Mouse (Mus musculus) heart, postnatal 0 days (tissue): ENCODE results near the gene G6pc2. TPM values are rescaled to one million over a fixed set of nuclear protein-coding genes. Genes with fewer than 3 reads are reported as not detected.

Experiments
- ATAC-seq: fragments of 200-750 bp; cut with Nextera tagmentation; 2 replicates; pipeline ENCODE4 v1.8.0; 2017; ENCODE audit warnings: low read depth, moderate number of reproducible peaks, moderate library complexity; ENCODE audit not compliant: insufficient read depth
- DNase-seq: peaks from one replicate; pipeline ENCODE4 v3.0.0-alpha.2; 2016; ENCODE audit warnings: low spot score
- H3K27ac ChIP-seq: fragments of 300-500 bp; sonication (generic); 2 replicates; pipeline ENCODE4 v1.5.1; 2014; ENCODE audit warnings: low read depth, mild to moderate bottlenecking
- H3K27me3 ChIP-seq: fragments of 300-500 bp; sonication (generic); 2 replicates; pipeline ENCODE4 v1.6.1; 2014; ENCODE audit warnings: low read length, mixed read lengths; ENCODE audit not compliant: control insufficient read depth, insufficient read depth
- H3K36me3 ChIP-seq: fragments of 300-500 bp; sonication (generic); replicated peaks from 2 replicates; pipeline ENCODE4 v1.6.1; 2014; ENCODE audit warnings: low read length, mixed read lengths; ENCODE audit not compliant: control insufficient read depth, insufficient read depth
- H3K4me1 ChIP-seq: fragments of 300-500 bp; sonication (generic); 2 replicates; pipeline ENCODE4 v1.6.1; 2014; ENCODE audit warnings: antibody characterized with exemption; ENCODE audit not compliant: control insufficient read depth, insufficient read depth
- H3K4me2 ChIP-seq: fragments of 300-500 bp; sonication (generic); 2 replicates; pipeline ENCODE4 v1.6.1; 2014; ENCODE audit warnings: low read depth, mild to moderate bottlenecking, low read length, moderate library complexity
- H3K4me3 ChIP-seq: fragments of 300-500 bp; sonication (generic); 2 replicates; pipeline ENCODE4 v1.5.1; 2014; ENCODE audit warnings: low read depth, low read length
- H3K9ac ChIP-seq: fragments of 300-500 bp; sonication (generic); replicated peaks from 2 replicates; pipeline ENCODE4 v1.6.1; 2014; ENCODE audit warnings: low read depth, low read length, mixed read lengths
- H3K9me3 ChIP-seq: fragments of 300-500 bp; sonication (generic); replicated peaks from 2 replicates; pipeline ENCODE4 v1.6.1; 2016; ENCODE audit warnings: low read length; ENCODE audit not compliant: control insufficient read depth
- CTCF ChIP-seq: IDR thresholded peaks from 2 replicates; pipeline ENCODE4 v1.5.1; 2016; ENCODE audit warnings: antibody characterized with exemption, control low read depth, low read depth
- EP300 ChIP-seq: IDR thresholded peaks from 2 replicates; pipeline ENCODE4 v1.6.1; 2016; ENCODE audit warnings: antibody characterized with exemption, low read depth
- WGBS: fragments of 180-500 bp; shearing (Covaris S2); extraction: QIAGEN DNeasy Blood & Tissue Kit; methylation state at CpG from one replicate; pipeline ENCODE4 v1.1.7; 2014; 5-methylcytosine and 5-hydroxymethylcytosine counted together
- polyA plus RNA-seq: library from polyadenylated mRNA; unstranded; fragments of >200 nt; fragmentation: Nextera tagmentation; extraction: Ambion mirVana; gene quantifications from 2 replicates; pipeline ENCODE4 v1.2.1, GENCODE M21; 2015
- total RNA-seq: library from RNA; depleted of rRNA; stranded (reverse); fragments of >200 nt; gene quantifications from 2 replicates; pipeline ENCODE4 v1.2.3, GENCODE M21; 2014; ENCODE audit warnings: low replicate concordance; rRNA removed

Gene G6pc2
- total RNA-seq: not detected in 2 replicates
- not detected in 2 replicates for polyA plus RNA-seq

- no peak for TF ChIP-seq EP300
- TF ChIP-seq CTCF: no peak
- H3K4me3 ChIP-seq: no peak within 1 kb of the TSS
- DNase-seq: no peak
- H3K27ac ChIP-seq: no peak within 1 kb of the TSS
- no peak within 1 kb of the TSS for H3K4me2 ChIP-seq
- H3K27me3 ChIP-seq: no peaks in the 10 kb centered on the region
- H3K4me1 ChIP-seq: no peaks in the 10 kb centered on the region
- H3K36me3 ChIP-seq: no peaks in the 10 kb centered on the region
- H3K9ac ChIP-seq: no peak within 1 kb of the TSS
- no peaks in the 10 kb centered on the region for H3K9me3 ChIP-seq
- ATAC-seq: no peak
- WGBS: 78% methylated on average over 7 of the region's 7 CpGs
These were observed at the start of gene G6pc2 for GRCm38 (mm10) chr2:69210773-69211172. Gene G6pc2, plus strand, starts transcription at chr2:69211073.

DNA sequence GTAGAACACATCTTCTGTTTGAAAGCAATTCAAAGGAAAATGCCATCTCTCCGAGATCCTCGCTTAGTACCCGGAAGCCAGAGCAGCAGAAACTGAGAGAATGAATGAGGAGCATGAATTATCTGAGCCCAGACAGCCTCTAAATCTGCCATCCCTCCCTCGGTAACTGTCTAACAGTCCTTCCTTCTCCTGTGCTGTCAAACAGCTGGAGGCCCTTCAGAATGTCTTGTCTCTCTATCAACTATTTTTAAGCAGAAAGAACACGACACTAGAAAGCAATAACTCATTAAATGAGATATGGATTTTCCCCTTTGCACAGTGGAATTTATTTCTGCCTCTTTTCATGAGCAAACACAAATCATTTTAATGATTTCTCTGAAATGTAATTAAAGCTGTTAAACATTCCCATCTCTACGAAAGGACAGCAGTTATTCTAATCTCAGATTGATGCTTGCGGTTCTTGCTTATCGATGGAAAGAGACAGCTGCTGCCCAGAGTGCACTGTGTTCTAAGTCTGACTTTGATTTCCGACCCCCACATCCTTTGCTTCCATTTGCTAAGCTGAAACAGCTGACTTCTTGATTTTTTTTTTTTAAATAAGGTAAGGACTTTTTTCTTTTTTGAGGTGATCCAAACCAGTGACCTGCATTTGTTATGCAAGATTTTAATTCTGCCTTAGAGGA, 40.3 kb upstream of the G6pc2 start:
- Histone ChIP-seq H3K27me3 (no peaks in the 10 kb centered on the region), H3K27ac (no peak overlapping the region), H3K4me2 (no peak overlapping the region), H3K9ac (no peak overlapping the region), H3K9me3 (no peaks in the 10 kb centered on the region; the same call in 1 of the 2 replicates), H3K36me3 (0 out of 2 replicates have a peak, but pooled peaks cover 2% of the 10 kb centered on the region), H3K4me3 (no peak overlapping the region), H3K4me1 (no peaks in the 10 kb centered on the region)
- DNase-seq: no peak
- WGBS: 71% methylated on average over 9 of the region's 9 CpGs
- ATAC-seq: no peak
- TF ChIP-seq EP300 (no peak), CTCF (no peak)

- Histone ChIP-seq H3K9ac (no peak overlapping the region), H3K9me3 (no peaks in the 10 kb centered on the region; the same call in 1 of the 2 replicates), H3K4me2 (no peak overlapping the region), H3K4me1 (no peaks in the 10 kb centered on the region), H3K36me3 (0 out of 2 replicates have a peak, but pooled peaks cover 2% of the 10 kb centered on the region), H3K27me3 (no peaks in the 10 kb centered on the region), H3K27ac (no peak overlapping the region), H3K4me3 (no peak overlapping the region)
- no peak for TF ChIP-seq EP300
- no peak for TF ChIP-seq CTCF
- ATAC-seq (no peak), DNase-seq (no peak)
- WGBS: 79% methylated on average over 5 of the region's 5 CpGs
These were observed 35.6 kb upstream of the G6pc2 start for GRCm38 (mm10) chr2:69175296-69175695.

- Histone ChIP-seq H3K4me3 (no peak overlapping the region), H3K27ac (no peak overlapping the region), H3K9ac (no peak overlapping the region), H3K4me2 (no peak overlapping the region), H3K9me3 (no peaks in the 10 kb centered on the region), H3K27me3 (no peaks in the 10 kb centered on the region), H3K36me3 (0 out of 2 replicates have a peak, but pooled peaks cover 2% of the 10 kb centered on the region), H3K4me1 (no peaks in the 10 kb centered on the region)
- TF ChIP-seq CTCF: no peak
- TF ChIP-seq EP300: no peak
- no peak for ATAC-seq
- no peak for DNase-seq
- WGBS: 86% methylated on average over 4 of the region's 4 CpGs
These were observed 31.2 kb upstream of the G6pc2 start for GRCm38 (mm10) chr2:69179721-69180120.

GRCm38 (mm10) chr2:69187990-69188389, 22.9 kb upstream of the G6pc2 start:
- ATAC-seq (no peak), DNase-seq (no peak)
- Histone ChIP-seq H3K4me3 (no peak overlapping the region), H3K9ac (no peak overlapping the region), H3K27me3 (no peaks in the 10 kb centered on the region), H3K4me2 (no peak overlapping the region), H3K9me3 (no peaks in the 10 kb centered on the region), H3K36me3 (peaks cover 15% of the 10 kb centered on the region), H3K4me1 (no peaks in the 10 kb centered on the region), H3K27ac (no peak overlapping the region)
- 83% methylated on average over 2 of the region's 2 CpGs for WGBS
- TF ChIP-seq EP300 (no peak), CTCF (no peak)
